Mouse (Mus musculus) gonadal fat pad, adult 2 months (tissue): ENCODE results near the gene Kcng3. TPM values are rescaled to one million over a fixed set of nuclear protein-coding genes. Genes with fewer than 3 reads are reported as not detected.

Experiments
- DNase-seq: peaks from one replicate; pipeline ENCODE4 v3.0.0-alpha.2; 2012; ENCODE audit warnings: low read depth
- polyA plus RNA-seq: library from polyadenylated mRNA; depleted of rRNA; stranded (reverse); fragments of >200 nt; gene quantifications from 2 replicates; pipeline ENCODE4 v1.2.3, GENCODE M21; 2012; rRNA removed

The Kcng3 gene
- 2.1 and 2.8 TPM in 2 replicates for polyA plus RNA-seq

- DNase-seq = no peak
These were observed at the start of gene Kcng3 for GRCm38 (mm10) chr17:83631783-83632652. TSS of gene Kcng3 (minus strand) at chr17:83631895.

DNA sequence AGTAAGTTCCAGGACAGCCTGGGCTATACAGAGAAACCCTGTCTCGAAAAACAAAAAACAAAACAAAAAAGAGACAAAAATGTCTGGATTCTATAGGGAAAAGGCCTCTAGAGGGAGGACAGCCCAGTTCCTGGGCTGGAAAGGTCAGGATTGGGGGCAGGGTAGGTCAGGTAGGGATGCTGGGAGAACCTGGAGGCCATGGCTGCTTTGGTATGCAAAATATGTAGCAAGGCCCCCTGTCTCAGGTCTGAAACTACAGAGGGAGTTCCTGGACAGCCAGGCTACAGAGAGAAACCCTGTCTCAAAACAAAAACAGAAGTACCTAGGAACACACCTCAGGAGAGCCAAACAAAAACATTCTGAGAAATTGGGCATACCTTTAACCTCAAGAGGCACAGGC lies 45.7 kb upstream of the Kcng3 start:
- DNase-seq = no peak

DNA sequence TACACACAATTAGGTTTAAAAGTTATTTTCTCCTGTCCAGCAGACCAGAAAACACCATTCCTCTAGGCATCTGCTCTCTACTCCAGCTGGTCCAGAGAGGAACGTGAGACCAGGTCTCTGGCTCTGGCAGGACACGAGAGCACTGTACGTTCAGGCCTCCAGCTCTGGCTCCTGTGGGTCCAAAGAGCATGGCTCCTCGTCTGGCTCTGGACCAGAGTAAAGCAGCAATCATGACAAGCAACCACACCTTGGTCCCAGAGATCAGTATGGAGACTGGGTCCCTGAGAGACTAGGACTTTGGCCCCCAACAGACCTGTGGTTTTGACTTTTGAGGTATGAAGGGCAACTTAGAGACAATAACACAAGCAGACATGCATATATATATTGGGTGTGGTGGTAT lies 41.0 kb upstream of the Kcng3 start:
- no peak for DNase-seq

DNA sequence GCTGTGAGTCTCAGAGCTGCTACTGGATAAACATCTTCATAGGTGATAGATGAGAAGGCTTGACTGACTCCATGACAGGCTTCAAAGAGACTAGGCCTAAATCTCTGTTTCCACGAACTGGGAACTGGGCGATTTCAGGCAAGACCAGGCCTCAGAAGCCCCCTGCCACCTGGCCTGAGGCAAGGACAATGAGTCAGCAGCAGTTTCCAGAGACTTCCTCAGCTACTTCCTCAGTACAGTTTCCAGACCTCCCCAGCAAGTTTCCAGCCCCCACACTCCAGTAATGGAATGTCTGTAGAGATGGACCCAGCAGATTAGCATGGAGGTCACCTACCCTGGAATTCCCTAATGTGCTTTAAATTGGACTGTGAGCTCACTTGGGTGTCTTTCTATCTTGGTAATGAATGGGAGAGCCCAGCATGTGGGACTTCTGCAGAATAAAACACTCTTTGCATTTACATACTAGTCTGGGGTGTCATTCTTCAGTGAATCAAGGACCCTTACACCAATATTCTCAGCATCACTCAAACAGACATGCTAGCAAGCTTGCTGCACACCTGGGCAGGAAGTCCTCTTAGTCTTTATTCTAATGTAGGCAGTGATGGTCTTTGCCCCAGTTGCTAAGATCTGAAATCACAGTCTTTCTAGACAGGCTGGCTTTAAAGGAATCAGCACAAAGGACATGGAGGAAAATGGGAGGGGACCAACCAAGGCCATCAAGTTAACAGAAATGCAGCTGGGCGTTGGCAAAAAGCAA lies 36.4 kb upstream of the Kcng3 start:
- no peak for DNase-seq

GRCm38 (mm10) chr17:83666597-83667287 lies 35.0 kb upstream of the Kcng3 start:
- DNase-seq = no peak

- DNase-seq = no peak
These were observed 33.1 kb upstream of the Kcng3 start for GRCm38 (mm10) chr17:83664761-83665160.

GRCm38 (mm10) chr17:83658943-83659342 lies 27.2 kb upstream of the Kcng3 start:
- DNase-seq = no peak

GRCm38 (mm10) chr17:83657375-83657774 lies 25.7 kb upstream of the Kcng3 start:
- DNase-seq = no peak

DNA sequence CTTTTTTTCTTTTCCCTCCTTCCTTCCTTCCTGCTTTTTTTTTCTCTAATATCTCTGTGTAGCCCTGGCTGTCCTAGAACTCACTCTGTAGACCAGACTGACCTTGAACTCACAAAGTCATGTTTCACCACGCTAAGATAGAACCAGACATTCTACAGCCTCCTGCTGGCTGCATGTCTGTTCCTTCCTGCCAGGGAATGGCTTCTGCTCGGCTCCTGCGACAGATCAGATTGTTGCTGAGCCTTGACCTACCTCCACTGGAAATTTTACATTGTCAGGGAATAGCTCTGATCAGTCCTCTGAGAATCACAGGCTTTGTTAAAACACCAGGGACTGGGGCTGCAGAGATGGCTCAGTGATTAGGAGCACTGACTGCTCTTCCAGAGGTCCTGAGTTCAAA lies 24.0 kb upstream of the Kcng3 start:
- no peak for DNase-seq

- no peak for DNase-seq
These were observed 23.0 kb upstream of the Kcng3 start for GRCm38 (mm10) chr17:83654651-83655136.

DNA sequence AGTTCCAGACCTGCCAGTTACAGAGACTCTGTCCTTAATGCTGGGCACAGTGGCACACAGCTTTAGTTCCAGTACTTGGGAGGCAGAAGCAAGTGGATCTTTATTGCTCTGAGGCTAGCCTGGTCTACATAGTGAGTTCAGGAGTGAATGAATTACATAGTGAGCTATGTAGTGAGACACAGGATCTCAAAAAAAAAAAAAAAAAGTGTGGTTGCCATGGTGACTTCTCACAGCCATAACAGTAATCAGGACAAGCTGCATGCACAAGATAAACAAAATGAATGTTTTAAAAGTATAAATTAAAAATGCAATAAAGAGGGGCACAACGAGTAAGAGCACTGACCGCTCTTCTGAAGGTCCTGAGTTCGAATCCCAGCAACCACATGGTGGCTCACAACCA lies 21.9 kb upstream of the Kcng3 start:
- no peak for DNase-seq

- no peak for DNase-seq
These were observed 19.4 kb upstream of the Kcng3 start for GRCm38 (mm10) chr17:83650932-83651682.

- no peak for DNase-seq
These were observed 18.3 kb upstream of the Kcng3 start for GRCm38 (mm10) chr17:83649986-83650385.

GRCm38 (mm10) chr17:83647413-83647812 lies 15.7 kb upstream of the Kcng3 start:
- DNase-seq = no peak

DNA sequence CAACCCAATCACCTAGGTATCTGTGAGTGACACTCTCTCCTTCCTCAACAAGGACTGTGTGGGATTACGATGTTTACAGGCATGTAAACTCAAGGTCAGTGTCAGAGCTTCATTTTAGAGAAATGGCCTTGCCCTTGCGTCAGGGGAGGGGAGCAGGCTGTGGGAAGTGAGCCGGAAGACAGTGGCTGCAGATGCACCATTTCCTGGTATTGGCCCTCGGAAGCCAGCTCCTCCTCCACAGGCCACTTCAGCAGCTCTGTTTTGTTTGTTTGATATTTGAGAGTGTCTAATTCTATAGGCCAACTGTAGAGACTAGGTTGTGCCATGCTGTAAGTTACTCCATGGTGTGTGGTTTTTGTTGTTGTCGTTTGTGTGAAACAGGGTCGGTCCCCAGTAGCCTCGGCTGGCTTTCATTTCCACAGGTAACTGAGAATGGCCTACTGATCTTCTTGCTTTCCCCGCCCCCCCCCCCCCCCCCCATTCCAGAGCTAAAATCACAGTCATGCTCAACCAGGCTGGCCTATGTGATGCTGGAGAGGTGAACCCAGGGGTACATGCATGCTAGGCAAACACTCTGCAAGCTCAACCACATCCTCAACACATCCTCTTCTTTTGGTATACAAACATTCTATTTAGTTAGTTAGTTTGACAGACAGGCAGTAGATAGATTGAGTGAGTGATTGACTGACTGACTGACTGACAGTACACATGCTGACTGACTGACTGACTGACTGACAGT lies 14.9 kb upstream of the Kcng3 start:
- no peak for DNase-seq

DNA sequence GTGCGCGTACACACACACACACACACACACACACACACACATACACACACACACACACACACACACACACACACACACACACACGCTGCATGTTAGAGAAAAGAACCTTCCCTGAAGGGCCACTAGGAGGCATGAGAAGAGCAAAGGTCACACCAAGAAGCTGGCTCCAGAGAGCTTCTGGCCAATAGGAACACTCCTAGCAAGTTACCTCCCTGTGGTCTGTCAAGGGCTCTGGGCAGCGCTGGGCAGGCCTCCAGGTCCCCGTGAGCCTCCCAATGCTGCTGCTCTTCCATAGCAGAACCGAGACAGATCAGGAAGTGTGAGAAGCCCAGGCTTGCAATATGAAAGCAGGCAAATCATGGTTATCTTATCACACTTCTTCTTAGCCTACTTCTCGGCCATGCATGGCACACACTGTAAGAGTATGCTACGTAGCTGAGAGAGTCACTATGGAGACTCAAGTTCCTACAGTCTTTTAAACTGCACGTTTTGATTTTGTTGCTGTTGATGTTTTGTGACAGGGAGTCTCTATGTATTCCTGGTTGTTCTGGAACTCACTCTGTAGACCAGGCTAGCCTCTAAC lies 13.6 kb upstream of the Kcng3 start:
- no peak for DNase-seq

DNA sequence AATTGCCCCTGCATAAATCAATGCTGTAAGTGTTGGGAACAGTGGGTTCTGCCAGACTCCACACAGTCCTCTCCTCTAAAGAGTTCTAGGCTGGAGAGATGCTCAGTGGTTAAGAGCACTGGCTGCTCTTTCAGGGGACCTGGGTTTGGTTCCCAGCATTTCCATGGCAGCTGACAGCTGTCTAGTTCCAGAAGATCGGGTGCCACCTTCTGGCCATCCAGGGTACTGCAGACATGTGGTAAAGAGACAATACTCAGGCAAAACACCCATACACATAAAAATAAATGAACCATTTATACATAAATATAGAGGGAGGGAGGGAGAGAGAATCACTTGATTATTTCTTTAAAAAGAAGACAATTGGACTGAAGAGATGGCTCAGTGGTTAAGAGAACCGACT lies 5.7 kb upstream of the Kcng3 start:
- no peak for DNase-seq

GRCm38 (mm10) chr17:83636443-83636842 lies 4.7 kb upstream of the Kcng3 start:
- no peak for DNase-seq

- no peak for DNase-seq
These were observed 1.2 kb upstream of the Kcng3 start for GRCm38 (mm10) chr17:83632653-83633570.
